Mouse (Mus musculus) heart, embryonic 12.5 days (tissue): ENCODE measurements around the gene Ano10. TPM values are rescaled to one million over a fixed set of nuclear protein-coding genes. Genes with fewer than 3 reads are reported as not detected.

Experiments used
- ATAC-seq: fragments of 200-750 bp; cut with Nextera tagmentation; 2 replicates; pipeline ENCODE4 v1.8.0; 2017; ENCODE audit warnings: moderate TSS enrichment, moderate library complexity; ENCODE audit not compliant: insufficient number of reproducible peaks, low FRiP score
- H3K27ac ChIP-seq: fragments of 300-500 bp; sonication (generic); 2 replicates; pipeline ENCODE4 v1.5.1; 2016; ENCODE audit warnings: mild to moderate bottlenecking, moderate library complexity; ENCODE audit not compliant: poor library complexity, severe bottlenecking
- H3K27me3 ChIP-seq: fragments of 300-500 bp; sonication (generic); replicated peaks from 2 replicates; pipeline ENCODE4 v1.6.1; 2016; ENCODE audit warnings: mild to moderate bottlenecking, moderate library complexity
- H3K36me3 ChIP-seq: fragments of 300-500 bp; sonication (generic); 2 replicates; pipeline ENCODE4 v1.6.1; 2016; ENCODE audit warnings: mild to moderate bottlenecking, moderate library complexity
- H3K4me1 ChIP-seq: fragments of 300-500 bp; sonication (generic); replicated peaks from 2 replicates; pipeline ENCODE4 v1.6.1; 2016; ENCODE audit warnings: mild to moderate bottlenecking
- H3K4me2 ChIP-seq: fragments of 300-500 bp; sonication (generic); 2 replicates; pipeline ENCODE4 v1.6.1; 2016; ENCODE audit warnings: mild to moderate bottlenecking, moderate library complexity
- H3K4me3 ChIP-seq: fragments of 300-500 bp; sonication (generic); 2 replicates; pipeline ENCODE4 v1.5.1; 2016; ENCODE audit warnings: mild to moderate bottlenecking
- H3K9ac ChIP-seq: fragments of 300-500 bp; sonication (generic); 2 replicates; pipeline ENCODE4 v1.6.1; 2016; ENCODE audit warnings: mild to moderate bottlenecking, moderate library complexity
- H3K9me3 ChIP-seq: fragments of 300-500 bp; sonication (generic); replicated peaks from 2 replicates; pipeline ENCODE4 v1.6.1; 2016; ENCODE audit warnings: mild to moderate bottlenecking, moderate library complexity
- WGBS: fragments of 180-500 bp; shearing (Covaris S2); methylation state at CpG from one replicate; pipeline ENCODE4 v1.1.7; 2016; 5-methylcytosine and 5-hydroxymethylcytosine counted together
- polyA plus RNA-seq: library from polyadenylated mRNA; unstranded; fragments of >200 nt; fragmentation: Nextera tagmentation; extraction: Ambion mirVana; gene quantifications from 2 replicates; pipeline ENCODE4 v1.2.1, GENCODE M21; 2016

The Ano10 gene
- polyA plus RNA-seq, 1 experiment from 2014 or later: 34.7 TPM

DNA sequence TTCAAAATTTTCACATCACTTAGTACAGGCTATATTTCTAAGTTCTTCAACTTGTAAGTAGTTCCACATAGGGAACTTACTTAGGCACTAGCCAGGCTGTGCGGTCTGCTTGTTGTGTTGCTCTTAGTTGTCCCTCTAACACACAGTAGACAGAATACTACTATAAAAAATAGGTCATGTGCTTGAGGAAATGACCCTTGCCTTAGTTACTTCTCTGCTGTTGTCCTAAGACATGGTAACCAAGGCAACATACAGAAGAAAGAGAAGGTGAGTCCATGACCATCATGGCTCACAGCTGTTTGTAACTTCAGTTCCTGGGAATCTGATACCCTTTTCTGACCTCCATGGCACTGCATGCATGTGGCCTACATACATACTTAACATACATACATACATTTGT lies 139.0 kb downstream of the Ano10 start:
- Histone ChIP-seq H3K4me1 (peaks cover 51% of the 10 kb centered on the region), H3K9ac (no peak overlapping the region), H3K4me2 (no peak overlapping the region), H3K36me3 (peaks cover 41% of the 10 kb centered on the region), H3K27ac (no peak overlapping the region), H3K4me3 (no peak overlapping the region), H3K9me3 (peaks cover 4% of the 10 kb centered on the region), H3K27me3 (no peaks in the 10 kb centered on the region)
- ATAC-seq: no peak
- WGBS: 91% methylated on average over 1 of the region's 1 CpGs

DNA sequence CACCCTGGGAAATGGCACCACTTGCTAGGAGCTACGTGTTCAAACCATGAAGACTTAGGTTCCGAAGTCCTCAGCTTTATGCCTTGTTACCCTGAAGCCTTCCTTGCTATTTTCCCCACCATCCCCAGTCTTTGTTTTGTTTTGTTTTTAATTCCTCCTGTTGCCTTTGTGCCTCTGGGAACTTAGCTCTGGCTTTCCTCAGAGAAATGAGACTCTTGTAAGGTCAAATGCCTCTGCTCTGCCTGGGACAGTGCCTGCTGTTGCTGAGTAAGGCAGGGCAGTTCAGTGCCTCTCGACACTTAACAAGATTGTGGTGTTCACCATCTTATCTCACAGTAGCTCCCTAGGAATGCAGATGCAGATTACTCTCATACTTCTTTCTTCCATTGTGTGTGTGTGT lies 140.8 kb downstream of the Ano10 start:
- H3K9ac ChIP-seq: no peak overlapping the region
- H3K4me3 ChIP-seq: no peak overlapping the region
- WGBS: 66% methylated on average over 3 of the region's 3 CpGs
- peaks cover 4% of the 10 kb centered on the region for H3K9me3 ChIP-seq
- H3K4me2 ChIP-seq: no peak overlapping the region
- peaks cover 40% of the 10 kb centered on the region for H3K36me3 ChIP-seq
- ATAC-seq: no peak
- H3K4me1 ChIP-seq: peaks cover 50% of the 10 kb centered on the region
- no peaks in the 10 kb centered on the region for H3K27me3 ChIP-seq
- no peak overlapping the region for H3K27ac ChIP-seq

- Histone ChIP-seq H3K36me3 (peaks cover 34% of the 10 kb centered on the region), H3K4me3 (no peak overlapping the region), H3K9ac (no peak overlapping the region), H3K9me3 (peaks cover 4% of the 10 kb centered on the region), H3K27me3 (no peaks in the 10 kb centered on the region), H3K4me1 (peaks cover 41% of the 10 kb centered on the region), H3K4me2 (no peak overlapping the region), H3K27ac (no peak overlapping the region)
- 38% methylated on average over 1 of the region's 1 CpGs for WGBS
- no peak for ATAC-seq
Measured at GRCm38 (mm10) chr9:122152501-122152900, 141.7 kb downstream of the Ano10 start.

- peaks cover 38% of the 10 kb centered on the region for H3K4me1 ChIP-seq
- H3K27me3 ChIP-seq: no peaks in the 10 kb centered on the region
- H3K27ac ChIP-seq: no peak overlapping the region
- no peak overlapping the region for H3K9ac ChIP-seq
- WGBS: 86% methylated on average over 4 of the region's 4 CpGs
- no peak overlapping the region for H3K4me3 ChIP-seq
- peaks cover 30% of the 10 kb centered on the region for H3K36me3 ChIP-seq
- peaks cover 4% of the 10 kb centered on the region for H3K9me3 ChIP-seq
- ATAC-seq: no peak
- no peak overlapping the region for H3K4me2 ChIP-seq
Measured at GRCm38 (mm10) chr9:122152063-122152462, 142.2 kb downstream of the Ano10 start.

- ATAC-seq: no peak
- Histone ChIP-seq H3K4me3 (no peak overlapping the region), H3K4me2 (no peak overlapping the region), H3K27me3 (no peaks in the 10 kb centered on the region), H3K4me1 (peaks cover 44% of the 10 kb centered on the region), H3K9me3 (no peaks in the 10 kb centered on the region), H3K9ac (no peak overlapping the region), H3K27ac (no peak overlapping the region), H3K36me3 (peaks cover 17% of the 10 kb centered on the region)
- 81% methylated on average over 9 of the region's 9 CpGs for WGBS
Measured at GRCm38 (mm10) chr9:122149997-122150826, 144.0 kb downstream of the Ano10 start.

- 84% methylated on average over 3 of the region's 3 CpGs for WGBS
- ATAC-seq: no peak
Measured at GRCm38 (mm10) chr9:122148356-122148755, 145.9 kb downstream of the Ano10 start.

DNA sequence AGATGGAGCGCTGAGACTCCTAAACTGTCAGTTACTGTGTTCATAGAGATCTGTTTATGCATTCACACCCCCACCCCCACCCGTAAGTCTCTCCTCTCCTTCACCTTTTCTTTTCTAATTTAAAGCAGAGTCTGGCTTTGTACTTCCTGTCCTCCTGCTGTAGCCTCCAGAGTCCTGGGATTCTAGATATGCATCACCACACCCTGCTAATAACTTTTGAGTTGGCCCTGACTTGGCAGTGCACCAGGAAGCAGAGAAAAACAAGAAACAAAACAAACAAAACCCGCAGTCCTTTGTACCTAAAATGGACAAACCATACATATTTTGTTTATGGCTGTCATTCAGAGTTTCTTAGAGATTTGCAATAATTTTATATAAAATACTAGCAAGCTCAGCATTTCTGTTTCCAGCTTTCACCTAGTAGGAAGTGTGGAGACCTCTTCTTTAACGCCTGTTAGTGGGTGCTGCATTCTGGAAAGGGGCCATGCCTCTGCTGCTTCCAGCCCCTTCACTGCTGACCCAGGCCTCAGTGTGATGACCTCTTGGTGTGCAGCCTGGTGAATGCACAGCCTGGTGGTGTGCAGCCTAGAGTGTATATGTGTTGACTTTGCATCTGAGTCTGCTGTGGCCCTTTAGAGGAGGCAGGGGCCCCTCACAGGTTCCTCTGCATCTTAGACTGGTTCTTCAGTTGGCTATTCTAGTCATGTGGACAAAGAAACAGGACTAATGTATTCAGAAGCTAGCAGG lies 147.9 kb downstream of the Ano10 start:
- Histone ChIP-seq H3K4me2 (no peak overlapping the region), H3K36me3 (peaks cover 28% of the 10 kb centered on the region), H3K9me3 (peaks cover 9% of the 10 kb centered on the region), H3K27me3 (no peaks in the 10 kb centered on the region), H3K27ac (no peak overlapping the region), H3K4me1 (peaks cover 38% of the 10 kb centered on the region), H3K9ac (no peak overlapping the region), H3K4me3 (no peak overlapping the region)
- 74% methylated on average over 4 of the region's 4 CpGs for WGBS
- no peak for ATAC-seq

More at GRCm38 (mm10) chr9:122148356-122148755, 145.9 kb downstream of the Ano10 start:
- H3K27ac ChIP-seq: no peak overlapping the region
- H3K9me3 ChIP-seq: peaks cover 9% of the 10 kb centered on the region
- no peak overlapping the region for H3K9ac ChIP-seq
- H3K4me2 ChIP-seq: no peak overlapping the region
- peaks cover 34% of the 10 kb centered on the region for H3K4me1 ChIP-seq
- H3K4me3 ChIP-seq: no peak overlapping the region
- peaks cover 25% of the 10 kb centered on the region for H3K36me3 ChIP-seq
- no peaks in the 10 kb centered on the region for H3K27me3 ChIP-seq

GRCm38 (mm10) chr9:122145677-122146076 lies 148.5 kb downstream of the Ano10 start:
- no peak for ATAC-seq
- Histone ChIP-seq H3K4me1 (peaks cover 38% of the 10 kb centered on the region), H3K27me3 (no peaks in the 10 kb centered on the region), H3K9me3 (peaks cover 9% of the 10 kb centered on the region), H3K36me3 (peaks cover 28% of the 10 kb centered on the region), H3K4me2 (no peak overlapping the region), H3K4me3 (no peak overlapping the region), H3K27ac (no peak overlapping the region), H3K9ac (no peak overlapping the region)

DNA sequence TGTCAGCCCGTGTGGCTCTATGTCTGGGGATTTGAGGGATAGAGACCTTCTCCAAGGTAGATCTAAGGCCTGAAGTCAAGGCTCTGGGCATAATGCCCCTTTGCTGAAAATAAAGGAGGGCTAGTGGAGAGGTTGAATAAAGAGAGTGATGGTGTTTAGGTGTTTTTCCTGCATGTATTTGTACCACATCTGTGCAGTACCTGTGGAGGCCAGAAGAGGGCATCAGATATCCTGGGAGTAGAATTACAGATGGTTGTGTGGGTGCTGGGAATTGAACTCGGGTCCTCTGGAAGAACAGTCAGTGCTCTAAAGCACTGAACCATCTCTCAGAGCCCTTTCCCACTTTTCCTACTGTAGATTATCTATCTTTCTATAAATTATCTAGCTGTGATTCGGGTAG lies 149.4 kb downstream of the Ano10 start:
- H3K36me3 ChIP-seq: peaks cover 28% of the 10 kb centered on the region
- H3K9ac ChIP-seq: no peak overlapping the region
- H3K4me3 ChIP-seq: no peak overlapping the region
- WGBS: 95% methylated on average over 3 of the region's 3 CpGs
- H3K9me3 ChIP-seq: peaks cover 9% of the 10 kb centered on the region
- H3K4me1 ChIP-seq: peaks cover 38% of the 10 kb centered on the region
- H3K4me2 ChIP-seq: no peak overlapping the region
- no peak overlapping the region for H3K27ac ChIP-seq
- H3K27me3 ChIP-seq: no peaks in the 10 kb centered on the region
- ATAC-seq: no peak

DNA sequence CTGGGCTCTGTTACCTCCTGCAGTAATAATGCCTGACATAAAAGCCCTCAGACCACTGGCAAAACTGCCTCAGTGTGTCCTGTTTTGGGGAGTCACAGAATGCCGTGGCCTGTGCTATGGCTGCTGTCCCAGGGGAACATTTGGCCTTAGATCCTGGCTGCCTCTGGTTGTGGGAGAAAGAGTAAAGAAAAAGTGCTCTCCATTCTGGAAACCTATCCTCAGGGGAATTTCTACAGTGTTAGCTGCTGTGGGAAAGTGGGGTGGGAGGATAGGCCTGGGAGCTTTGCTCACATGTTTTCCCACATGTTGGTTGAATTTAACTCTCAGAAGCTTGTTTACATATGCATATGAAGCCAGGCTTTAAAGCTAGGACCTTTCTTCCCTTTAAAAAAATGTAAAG lies 151.0 kb downstream of the Ano10 start:
- no peaks in the 10 kb centered on the region for H3K27me3 ChIP-seq
- no peak overlapping the region for H3K4me3 ChIP-seq
- H3K9me3 ChIP-seq: peaks cover 9% of the 10 kb centered on the region
- ATAC-seq: no peak
- 77% methylated on average over 1 of the region's 1 CpGs for WGBS
- H3K4me1 ChIP-seq: peaks cover 44% of the 10 kb centered on the region
- H3K36me3 ChIP-seq: peaks cover 28% of the 10 kb centered on the region
- H3K9ac ChIP-seq: no peak overlapping the region
- no peak overlapping the region for H3K4me2 ChIP-seq
- no peak overlapping the region for H3K27ac ChIP-seq

DNA sequence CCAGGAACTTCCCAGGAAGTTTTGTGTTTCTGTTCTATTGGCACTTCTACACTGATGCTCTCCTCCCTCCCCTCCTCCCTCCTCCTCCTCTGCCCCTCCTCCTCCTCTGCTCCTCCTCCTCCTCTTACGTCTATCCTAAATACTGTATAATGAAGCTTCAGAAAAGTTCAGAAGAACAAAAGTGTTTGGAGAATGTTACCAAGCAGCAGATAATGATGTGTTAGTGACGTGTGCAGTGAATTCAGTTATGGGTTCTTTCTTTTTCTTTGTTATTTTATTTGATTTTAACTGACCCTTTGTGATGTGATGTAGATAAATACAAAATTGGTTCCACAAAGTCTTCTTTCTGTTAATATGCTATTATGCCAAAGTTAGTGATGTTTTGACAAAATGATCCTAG lies 155.0 kb downstream of the Ano10 start:
- no peak overlapping the region for H3K4me3 ChIP-seq
- H3K9me3 ChIP-seq: 0 out of 2 replicates have a peak, but pooled peaks cover 1% of the 10 kb centered on the region
- H3K9ac ChIP-seq: no peak overlapping the region
- no peaks in the 10 kb centered on the region for H3K27me3 ChIP-seq
- H3K36me3 ChIP-seq: peaks cover 36% of the 10 kb centered on the region
- WGBS: 45% methylated on average over 2 of the region's 2 CpGs
- no peak for ATAC-seq
- H3K27ac ChIP-seq: no peak overlapping the region
- no peak overlapping the region for H3K4me2 ChIP-seq
- peaks cover 56% of the 10 kb centered on the region for H3K4me1 ChIP-seq
